In genomic region chr11:69682209-69682839, GRCm38 (mm10) we compare ENCODE assay signal across 8 mouse cellular contexts. TPM values are rescaled to one million over a fixed set of nuclear protein-coding genes. Genes with fewer than 3 reads are reported as not detected.
A peak's percentile ranks its signal among the peaks of the same experiment; 100 is the strongest.
DNase-seq lines count a peak whose midpoint lies in the region; ATAC-seq and TF ChIP-seq lines count a peak whose summit lies in the region.

No protein-coding gene starts in this region.

- TF ChIP-seq CTCF in left cerebral cortex, adult 2 months (IDR thresholded peaks at IDR 0.05) = no peak

- peak overlapping the region; percentile 91 for H3K4me3 ChIP-seq in left cerebral cortex, adult 2 months
- peak overlapping the region; percentile 81 for H3K4me3 ChIP-seq in embryonic facial prominence, embryonic 13.5 days
- peak overlapping the region; percentile 65 for H3K4me3 ChIP-seq in hindbrain, embryonic 16.5 days (ENCODE audit: low read length)
- H3K4me3 ChIP-seq in myocyte = peak overlapping the region; percentile 83

- H3K79me2 ChIP-seq in myocyte (ENCODE audit: control insufficient read depth, insufficient read depth) = peaks cover 28% of the 10 kb centered on the region

- TF ChIP-seq POLR2A in myocyte (IDR thresholded peaks at IDR 0.05; ENCODE audit: insufficient read length, low read depth) = no peak

- no peak for DNase-seq in left cerebral cortex, adult 2 months (ENCODE audit: extremely low spot score in 1 of 2, low spot score in 2 of 2)
- DNase-seq in left cerebral cortex, adult 11 months (ENCODE audit: low spot score) = no peak
- DNase-seq in left cerebral cortex, postnatal 14 days (ENCODE audit: low spot score in 2 of 2) = no peak
- DNase-seq in kidney, postnatal 14 days = no peak

- H3K36me3 ChIP-seq in embryonic facial prominence, embryonic 13.5 days = peaks cover 29% of the 10 kb centered on the region
- peaks cover 8% of the 10 kb centered on the region; the same call in 1 of the 2 replicates for H3K36me3 ChIP-seq in hindbrain, embryonic 16.5 days (ENCODE audit: control insufficient read depth, insufficient read depth, low read length)
- peaks cover 11% of the 10 kb centered on the region for H3K36me3 ChIP-seq in myocyte (ENCODE audit: control insufficient read depth, insufficient read depth)

- no peaks in the 10 kb centered on the region for H3K27me3 ChIP-seq in embryonic facial prominence, embryonic 13.5 days
- no peaks in the 10 kb centered on the region for H3K27me3 ChIP-seq in hindbrain, embryonic 16.5 days (replicated peaks; ENCODE audit: control insufficient read depth, insufficient read depth, low read length)
- H3K27me3 ChIP-seq in myocyte (ENCODE audit: control insufficient read depth, insufficient read depth, insufficient read length) = no peaks in the 10 kb centered on the region

- H3K4me2 ChIP-seq in embryonic facial prominence, embryonic 13.5 days = peak overlapping the region; percentile 93
- H3K4me2 ChIP-seq in hindbrain, embryonic 16.5 days (ENCODE audit: low read length) = peak overlapping the region; percentile 87
- H3K4me2 ChIP-seq in myocyte (ENCODE audit: low read depth) = peak overlapping the region; percentile 88

- H3ac ChIP-seq in myocyte (ENCODE audit: control insufficient read depth, insufficient read length) = peak overlapping the region; percentile 54

- intact Hi-C loops in left cerebral cortex, adult 2 months (cut with DNase I) = loop anchor here (1.0 to 5.0 kb wide), 6 partner anchors 32 to 218 kb away; partner anchors contain the start of genes 2810408A11Rik, Neurl4, Nlgn2 and Polr2a
- intact Hi-C loops in left cerebral cortex, postnatal 14 days (cut with DNase I) = loop anchor here (2.0 to 10.0 kb wide), 2 partner anchors 76 to 192 kb away; partner anchors contain the start of genes Polr2a and Tmem95

- peak overlapping the region; percentile 91 for H3K27ac ChIP-seq in left cerebral cortex, adult 2 months
- peak overlapping the region; percentile 97 for H3K27ac ChIP-seq in embryonic facial prominence, embryonic 13.5 days
- peak overlapping the region; percentile 92 for H3K27ac ChIP-seq in hindbrain, embryonic 16.5 days (ENCODE audit: low read depth, low read length)

- H3K4me1 ChIP-seq in embryonic facial prominence, embryonic 13.5 days = peaks cover 54% of the 10 kb centered on the region
- peaks cover 34% of the 10 kb centered on the region for H3K4me1 ChIP-seq in hindbrain, embryonic 16.5 days (ENCODE audit: control insufficient read depth, insufficient read depth, low read depth, low read length)

- H3K9ac ChIP-seq in embryonic facial prominence, embryonic 13.5 days = peak overlapping the region; percentile 92
- peak overlapping the region; percentile 81 for H3K9ac ChIP-seq in hindbrain, embryonic 16.5 days (ENCODE audit: low read depth, low read length)

- WGBS in embryonic facial prominence, embryonic 13.5 days = 26% methylated on average over 24 of the region's 24 CpGs
- 27% methylated on average over 24 of the region's 24 CpGs for WGBS in hindbrain, embryonic 16.5 days

- H3K9me3 ChIP-seq in embryonic facial prominence, embryonic 13.5 days = no peaks in the 10 kb centered on the region
- no peaks in the 10 kb centered on the region for H3K9me3 ChIP-seq in hindbrain, embryonic 16.5 days (ENCODE audit: control insufficient read depth, low read length)

- ATAC-seq in embryonic facial prominence, embryonic 13.5 days (ENCODE audit: insufficient number of reproducible peaks, insufficient read depth, low FRiP score, low TSS enrichment, low read depth) = no peak
- peak; percentile 12; the same call in 1 of the 2 replicates for ATAC-seq in hindbrain, embryonic 16.5 days
- no peak for ATAC-seq in megakaryocyte progenitor cell, adult 5-6 weeks (replicated peaks; ENCODE audit: poor library complexity)

TF ChIP-seq in myocyte, 11 proteins besides CTCF, POLR2A, EP300 and RAD21:
- no peak for TF ChIP-seq POLR2AphosphoS2 (IDR thresholded peaks at IDR 0.05; ENCODE audit: insufficient read length, low read depth)
- no peak for TF ChIP-seq TCF3 (IDR thresholded peaks at IDR 0.05; ENCODE audit: insufficient read length, low read depth)
- TF ChIP-seq CEBPB (IDR thresholded peaks at IDR 0.05; ENCODE audit: insufficient read depth, poor library complexity, severe bottlenecking) = no peak
- TF ChIP-seq REST (IDR thresholded peaks at IDR 0.05; ENCODE audit: insufficient read depth, insufficient read length) = no peak
- TF ChIP-seq MAX (IDR thresholded peaks at IDR 0.05; ENCODE audit: low read depth) = no peak
- no peak for TF ChIP-seq USF1 (IDR thresholded peaks at IDR 0.05; ENCODE audit: low read depth)
- no peak for TF ChIP-seq MYOD1 (IDR thresholded peaks at IDR 0.05; ENCODE audit: control insufficient read depth in 1 of 3, insufficient read length in 2 of 3, low read depth in 2 of 3)
- TF ChIP-seq TCF12 (IDR thresholded peaks at IDR 0.05; ENCODE audit: insufficient read depth, poor library complexity, severe bottlenecking) = no peak
- TF ChIP-seq SRF (IDR thresholded peaks at IDR 0.05; ENCODE audit: control insufficient read depth, insufficient read length, low read depth) = no peak
- TF ChIP-seq E2F4 (IDR thresholded peaks at IDR 0.05; ENCODE audit: insufficient read depth) = no peak
- TF ChIP-seq MYOG (IDR thresholded peaks at IDR 0.05; ENCODE audit: control insufficient read depth in 1 of 3, insufficient read depth in 1 of 3, insufficient read length in 2 of 3, low read depth in 2 of 3) = no peak
TF ChIP-seq in myocyte: peak in this region for 0.

RNA-seq across cellular contexts. Expression of gene Senp3, which starts 0.4 kb away (rescaled TPM):
- total RNA-seq in left cerebral cortex, adult 2 months (2021) = 100 to 1,000 TPM; 108 to 111 TPM
- polyA plus RNA-seq in embryonic facial prominence, embryonic 13.5 days (2015; fragmentation: Nextera tagmentation; extraction: Ambion mirVana) = 119 and 122 TPM in 2 replicates
- polyA plus RNA-seq in hindbrain, embryonic 16.5 days (2015; fragmentation: Nextera tagmentation; extraction: Ambion mirVana) = 89.8 and 104 TPM in 2 replicates
- polyA plus RNA-seq in myocyte (2012; fragmentation: generic; extraction: Trizol) = 70.5 TPM
- 100 to 1,000 TPM in 1 of 2 experiments, 10 to 100 TPM in 1; 91.5 to 102 TPM for total RNA-seq in left cerebral cortex, postnatal 14 days (2021)
- 140 and 145 TPM in 2 replicates for total RNA-seq in megakaryocyte progenitor cell, adult 5-6 weeks (2015)
- total RNA-seq in megakaryocyte progenitor cell, adult 5-6 weeks (2017) = 108 and 123 TPM in 2 replicates

RNA-seq across cellular contexts. Expression of gene Tnfsf13, which starts 3.3 kb away (rescaled TPM):
- 1 to 10 TPM; 3.3 to 3.8 TPM for total RNA-seq in left cerebral cortex, adult 2 months (2021)
- polyA plus RNA-seq in embryonic facial prominence, embryonic 13.5 days (2015; fragmentation: Nextera tagmentation; extraction: Ambion mirVana) = 0.21 and 0.39 TPM in 2 replicates
- 0.53 and 0.77 TPM in 2 replicates for polyA plus RNA-seq in hindbrain, embryonic 16.5 days (2015; fragmentation: Nextera tagmentation; extraction: Ambion mirVana)
- 0.07 TPM for polyA plus RNA-seq in myocyte (2012; fragmentation: generic; extraction: Trizol)
- total RNA-seq in left cerebral cortex, postnatal 14 days (2021) = 1 to 10 TPM; 1.7 to 2.0 TPM
- total RNA-seq in megakaryocyte progenitor cell, adult 5-6 weeks (2015) = 28.5 and 31.9 TPM in 2 replicates
- 49.4 and 53.7 TPM in 2 replicates for total RNA-seq in megakaryocyte progenitor cell, adult 5-6 weeks (2017)

RNA-seq across cellular contexts. Expression of gene Eif4a1, which starts 10.1 kb away (rescaled TPM):
- total RNA-seq in left cerebral cortex, adult 2 months (2021) = 100 to 1,000 TPM; 299 to 311 TPM
- 514 and 625 TPM in 2 replicates for polyA plus RNA-seq in embryonic facial prominence, embryonic 13.5 days (2015; fragmentation: Nextera tagmentation; extraction: Ambion mirVana)
- polyA plus RNA-seq in hindbrain, embryonic 16.5 days (2015; fragmentation: Nextera tagmentation; extraction: Ambion mirVana) = 382 and 471 TPM in 2 replicates
- polyA plus RNA-seq in myocyte (2012; fragmentation: generic; extraction: Trizol) = 553 TPM
- total RNA-seq in left cerebral cortex, postnatal 14 days (2021) = 100 to 1,000 TPM; 368 to 371 TPM
- total RNA-seq in megakaryocyte progenitor cell, adult 5-6 weeks (2015) = 1,029 and 1,055 TPM in 2 replicates
- 1,055 and 1,141 TPM in 2 replicates for total RNA-seq in megakaryocyte progenitor cell, adult 5-6 weeks (2017)

RNA-seq across cellular contexts. Expression of gene Tnfsf12, which starts 13.3 kb away (rescaled TPM):
- total RNA-seq in left cerebral cortex, adult 2 months (2021) = 10 to 100 TPM in 1 of 2 experiments, 1 to 10 TPM in 1; 9.5 to 10.6 TPM
- 5.7 and 6.4 TPM in 2 replicates for polyA plus RNA-seq in embryonic facial prominence, embryonic 13.5 days (2015; fragmentation: Nextera tagmentation; extraction: Ambion mirVana)
- 4.4 and 5.6 TPM in 2 replicates for polyA plus RNA-seq in hindbrain, embryonic 16.5 days (2015; fragmentation: Nextera tagmentation; extraction: Ambion mirVana)
- polyA plus RNA-seq in myocyte (2012; fragmentation: generic; extraction: Trizol) = 5.5 TPM
- 1 to 10 TPM; 5.8 to 7.6 TPM for total RNA-seq in left cerebral cortex, postnatal 14 days (2021)
- total RNA-seq in megakaryocyte progenitor cell, adult 5-6 weeks (2015) = 0.88 and 2.0 TPM in 2 replicates
- total RNA-seq in megakaryocyte progenitor cell, adult 5-6 weeks (2017) = 0.75 and 1.0 TPM in 2 replicates

RNA-seq across cellular contexts. Expression of gene Tnfsfm13, which starts 13.6 kb away (rescaled TPM):
- 1 to 10 TPM; 1.4 to 1.9 TPM for total RNA-seq in left cerebral cortex, adult 2 months (2021)
- 2.8 and 3.8 TPM in 2 replicates for polyA plus RNA-seq in embryonic facial prominence, embryonic 13.5 days (2015; fragmentation: Nextera tagmentation; extraction: Ambion mirVana)
- polyA plus RNA-seq in hindbrain, embryonic 16.5 days (2015; fragmentation: Nextera tagmentation; extraction: Ambion mirVana) = 1.6 and 2.0 TPM in 2 replicates
- polyA plus RNA-seq in myocyte (2012; fragmentation: generic; extraction: Trizol) = 1.6 TPM
- total RNA-seq in left cerebral cortex, postnatal 14 days (2021) = under 1 TPM; 0.81 to 0.95 TPM
- 7.5 and 9.4 TPM in 2 replicates for total RNA-seq in megakaryocyte progenitor cell, adult 5-6 weeks (2015)
- total RNA-seq in megakaryocyte progenitor cell, adult 5-6 weeks (2017) = 6.1 and 7.9 TPM in 2 replicates

Comparison
In these comparisons a context has a peak if more than half of its experiments do, and no peak if none do; other contexts are left out.
1. RNA of gene Tnfsf13, which starts 3.3 kb away (total RNA-seq): 28.5 to 53.7 TPM in megakaryocyte progenitor cell, adult 5-6 weeks; 3.3 to 3.8 TPM in left cerebral cortex, adult 2 months and 1.7 to 2.0 TPM in left cerebral cortex, postnatal 14 days; every median in the first group is over 4 times any median in the second.
2. Peak in every context shown above with its lines, with median percentiles within 50 percentile points of each other: H3K27ac ChIP-seq, H3K4me3 ChIP-seq and H3K4me2 ChIP-seq.